8 mouse cellular contexts compared by ENCODE assay signal in the genomic region with DNA sequence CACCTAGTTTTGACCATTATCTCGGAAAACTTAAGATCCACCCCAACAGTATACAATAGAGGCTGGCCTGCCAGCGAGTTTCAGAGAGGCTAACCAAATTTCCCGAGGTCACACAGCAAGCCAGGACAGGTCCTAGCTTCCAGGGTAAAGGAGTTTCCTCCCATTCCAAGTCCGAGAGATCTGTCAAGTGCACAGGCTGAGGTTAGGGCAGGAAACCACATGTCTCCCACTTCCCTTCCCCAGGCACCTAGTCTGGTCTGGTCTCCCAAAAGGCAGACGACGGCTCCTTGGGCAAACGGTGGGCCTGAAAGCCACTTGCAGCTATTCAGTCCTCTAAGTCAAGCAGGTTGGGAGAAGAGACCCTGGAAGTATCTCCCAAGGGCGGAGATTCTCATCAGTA. TPM values are rescaled to one million over a fixed set of nuclear protein-coding genes. Genes with fewer than 3 reads are reported as not detected.
DNase-seq lines count a peak whose midpoint lies in the region; ATAC-seq lines count a peak whose summit lies in the region.
"Had no signal": no experiment of that assay in that cellular context is flagged by ENCODE, and none has a peak within 500 bp of the region (broad histone marks: within the 10 kb centered on the region; RNA-seq: fewer than 3 reads in every experiment).

No protein-coding gene starts in this region.

- H3K9ac ChIP-seq in embryonic facial prominence, embryonic 15.5 days, result no peak overlapping the region
- peak overlapping the region; percentile 90 for H3K9ac ChIP-seq in heart, embryonic 11.5 days (ENCODE audit: low read depth, low read length)
- 0 out of 2 replicates have a peak overlapping the region, but pooled peaks have one; percentile 27 for H3K9ac ChIP-seq in midbrain, embryonic 16.5 days (ENCODE audit: low read depth, low read length)
- H3K9ac ChIP-seq: liver, embryonic 14.5 days had no signal

- no peaks in the 10 kb centered on the region for H3K9me3 ChIP-seq in embryonic facial prominence, embryonic 15.5 days (replicated peaks)
- H3K9me3 ChIP-seq in heart, embryonic 11.5 days (replicated peaks; ENCODE audit: control insufficient read depth, low read length), result no peaks in the 10 kb centered on the region
- H3K9me3 ChIP-seq in midbrain, embryonic 16.5 days (replicated peaks; ENCODE audit: control insufficient read depth, low read length, poor library complexity, severe bottlenecking), result no peaks in the 10 kb centered on the region

- peak overlapping the region; percentile 80 for H3K4me2 ChIP-seq in embryonic facial prominence, embryonic 15.5 days (replicated peaks)
- peak overlapping the region; percentile 70 for H3K4me2 ChIP-seq in heart, embryonic 11.5 days
- H3K4me2 ChIP-seq in midbrain, embryonic 16.5 days (ENCODE audit: low read length), result peak overlapping the region; percentile 87

- H3K27me3 ChIP-seq in embryonic facial prominence, embryonic 15.5 days, result no peaks in the 10 kb centered on the region
- no peaks in the 10 kb centered on the region for H3K27me3 ChIP-seq in heart, embryonic 11.5 days (ENCODE audit: control insufficient read depth, insufficient read depth, low read length)
- no peaks in the 10 kb centered on the region for H3K27me3 ChIP-seq in midbrain, embryonic 16.5 days (ENCODE audit: control insufficient read depth, insufficient read depth, low read depth, low read length)

- ATAC-seq in embryonic facial prominence, embryonic 15.5 days (ENCODE audit: insufficient number of reproducible peaks, low FRiP score, low TSS enrichment, low read depth), result no peak
- ATAC-seq in heart, embryonic 11.5 days (replicated peaks; ENCODE audit: insufficient number of reproducible peaks, low FRiP score, low TSS enrichment), result no peak
- no peak for ATAC-seq in midbrain, embryonic 16.5 days
- no peak for ATAC-seq in frontal cortex, adult (ENCODE audit: low TSS enrichment)

- H3K4me3 ChIP-seq in embryonic facial prominence, embryonic 15.5 days (replicated peaks), result peak overlapping the region; percentile 86
- peak overlapping the region; percentile 86 for H3K4me3 ChIP-seq in heart, embryonic 11.5 days (ENCODE audit: low read depth, low read length)
- H3K4me3 ChIP-seq in midbrain, embryonic 16.5 days (ENCODE audit: low read depth, low read length), result peak overlapping the region; percentile 82

- peaks cover 37% of the 10 kb centered on the region for H3K4me1 ChIP-seq in embryonic facial prominence, embryonic 15.5 days
- peaks cover 27% of the 10 kb centered on the region for H3K4me1 ChIP-seq in heart, embryonic 11.5 days (ENCODE audit: control insufficient read depth, insufficient read depth, low read length)
- H3K4me1 ChIP-seq in midbrain, embryonic 16.5 days (ENCODE audit: control insufficient read depth, insufficient read depth, low read length), result peaks cover 20% of the 10 kb centered on the region

- no peaks in the 10 kb centered on the region for H3K36me3 ChIP-seq in embryonic facial prominence, embryonic 15.5 days
- no peaks in the 10 kb centered on the region for H3K36me3 ChIP-seq in heart, embryonic 11.5 days (ENCODE audit: control insufficient read depth, insufficient read depth, low read length)
- H3K36me3 ChIP-seq in midbrain, embryonic 16.5 days (ENCODE audit: control insufficient read depth, insufficient read depth, low read length), result no peaks in the 10 kb centered on the region; the same call in 1 of the 2 replicates

- 31% methylated on average over 8 of the region's 8 CpGs for whole genome bisulfite sequencing in embryonic facial prominence, embryonic 15.5 days
- WGBS in heart, embryonic 11.5 days (ENCODE audit: insufficient replicate concordance), result 40% methylated on average over 8 of the region's 8 CpGs
- WGBS in midbrain, embryonic 16.5 days, result 71% methylated on average over 8 of the region's 8 CpGs

- peak overlapping the region; percentile 52; the same call in 1 of the 2 replicates for H3K27ac ChIP-seq in embryonic facial prominence, embryonic 15.5 days (replicated peaks)
- peak overlapping the region; percentile 15; the same call in 1 of the 2 replicates for H3K27ac ChIP-seq in heart, embryonic 11.5 days (ENCODE audit: low read depth, low read length)
- no peak overlapping the region for H3K27ac ChIP-seq in midbrain, embryonic 16.5 days (ENCODE audit: low read length)
- H3K27ac ChIP-seq: liver, embryonic 14.5 days had no signal

- peak; percentile 44 for DNase-seq in kidney, postnatal 10 days
- no peak for DNase-seq in layer of hippocampus, postnatal 14 days (ENCODE audit: low spot score in 2 of 2)
- DNase-seq in cerebellum, postnatal 36 days, result no peak

RNA-seq across cellular contexts. Expression of a gene that starts 1.5 kb away (rescaled TPM):
- polyA plus RNA-seq in embryonic facial prominence, embryonic 15.5 days (2015; fragmentation: Nextera tagmentation; extraction: Ambion mirVana), result 23.2 and 25.1 TPM in 2 replicates
- 25.3 and 27.6 TPM in 2 replicates for polyA plus RNA-seq in heart, embryonic 11.5 days (2014; fragmentation: Nextera tagmentation; extraction: Ambion mirVana)
- polyA plus RNA-seq in midbrain, embryonic 16.5 days (2015; fragmentation: Nextera tagmentation; extraction: Ambion mirVana), result 10.6 and 11.7 TPM in 2 replicates
- 10 to 100 TPM; 41.6 TPM for total RNA-seq in layer of hippocampus, postnatal 14 days (2021)

RNA-seq across cellular contexts. Expression of a gene that starts 10.8 kb away (rescaled TPM):
- polyA plus RNA-seq in embryonic facial prominence, embryonic 15.5 days (2015; fragmentation: Nextera tagmentation; extraction: Ambion mirVana), result 566 and 571 TPM in 2 replicates
- polyA plus RNA-seq in heart, embryonic 11.5 days (2014; fragmentation: Nextera tagmentation; extraction: Ambion mirVana), result 490 and 526 TPM in 2 replicates
- polyA plus RNA-seq in midbrain, embryonic 16.5 days (2015; fragmentation: Nextera tagmentation; extraction: Ambion mirVana), result 340 and 348 TPM in 2 replicates
- 100 to 1,000 TPM in 1 of 2 experiments, 10 to 100 TPM in 1; 98.4 to 100 TPM for total RNA-seq in layer of hippocampus, postnatal 14 days (2021)

RNA-seq across cellular contexts. Expression of a gene that starts 23.0 kb away (rescaled TPM):
- polyA plus RNA-seq in embryonic facial prominence, embryonic 15.5 days (2015; fragmentation: Nextera tagmentation; extraction: Ambion mirVana), result 14.9 and 17.7 TPM in 2 replicates
- polyA plus RNA-seq in heart, embryonic 11.5 days (2014; fragmentation: Nextera tagmentation; extraction: Ambion mirVana), result 7.5 and 8.4 TPM in 2 replicates
- 25.7 and 27.8 TPM in 2 replicates for polyA plus RNA-seq in midbrain, embryonic 16.5 days (2015; fragmentation: Nextera tagmentation; extraction: Ambion mirVana)
- total RNA-seq in layer of hippocampus, postnatal 14 days (2021), result 10 to 100 TPM; 22.8 to 25.5 TPM

RNA-seq across cellular contexts. Expression of a gene that starts 46.8 kb away (rescaled TPM):
- 26.3 and 26.5 TPM in 2 replicates for polyA plus RNA-seq in embryonic facial prominence, embryonic 15.5 days (2015; fragmentation: Nextera tagmentation; extraction: Ambion mirVana)
- polyA plus RNA-seq in heart, embryonic 11.5 days (2014; fragmentation: Nextera tagmentation; extraction: Ambion mirVana), result 12.4 and 12.8 TPM in 2 replicates
- 19.9 and 21.7 TPM in 2 replicates for polyA plus RNA-seq in midbrain, embryonic 16.5 days (2015; fragmentation: Nextera tagmentation; extraction: Ambion mirVana)
- total RNA-seq in layer of hippocampus, postnatal 14 days (2021), result 10 to 100 TPM; 19.7 to 22.3 TPM

RNA-seq across cellular contexts. Expression of a gene that starts 49.2 kb away (rescaled TPM):
- 66.4 and 72.3 TPM in 2 replicates for polyA plus RNA-seq in embryonic facial prominence, embryonic 15.5 days (2015; fragmentation: Nextera tagmentation; extraction: Ambion mirVana)
- polyA plus RNA-seq in heart, embryonic 11.5 days (2014; fragmentation: Nextera tagmentation; extraction: Ambion mirVana), result 70.0 and 72.9 TPM in 2 replicates
- 62.1 and 63.6 TPM in 2 replicates for polyA plus RNA-seq in midbrain, embryonic 16.5 days (2015; fragmentation: Nextera tagmentation; extraction: Ambion mirVana)
- total RNA-seq in layer of hippocampus, postnatal 14 days (2021), result 10 to 100 TPM; 43.0 to 43.4 TPM
